Mouse (Mus musculus): ENCODE data around the gene Rtn4. TPM values are rescaled to one million over a fixed set of nuclear protein-coding genes. Genes with fewer than 3 reads are reported as not detected.

The Rtn4 gene
- total and polyA plus RNA-seq, 3 experiments, result 31.1 to 85.3 (median 82.5) TPM

DNA sequence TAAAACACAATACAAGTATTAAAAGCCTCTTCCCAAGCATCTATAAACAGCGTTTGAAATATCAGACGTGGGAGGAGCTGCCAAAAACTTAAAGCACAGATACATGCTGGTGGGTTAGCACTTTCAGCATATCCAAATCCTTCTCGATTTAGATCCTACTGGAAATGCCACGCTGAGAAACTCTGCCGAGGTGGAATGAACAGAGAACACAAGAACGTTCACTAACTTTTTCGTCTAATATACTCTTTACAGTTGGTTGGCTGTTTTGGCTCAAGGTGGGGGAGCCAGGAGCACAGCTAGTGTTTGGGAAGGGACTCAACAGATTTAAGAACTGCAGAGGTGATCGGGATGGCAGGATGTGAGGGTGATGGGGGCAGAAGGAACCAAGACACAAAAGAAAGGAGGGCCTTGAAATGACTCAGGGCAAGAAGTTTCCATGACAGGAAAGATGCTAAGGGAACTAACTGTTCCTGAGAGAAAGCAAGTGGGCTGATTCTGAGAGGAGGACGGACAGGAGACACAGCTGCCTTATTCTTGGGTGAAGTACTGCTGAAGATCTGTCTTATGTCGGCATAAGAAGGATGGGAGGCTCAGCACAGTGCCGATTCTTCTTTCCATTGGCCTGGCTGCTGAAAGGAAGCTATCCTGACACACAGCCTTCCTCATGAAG, 73.7 kb downstream of the Rtn4 start:
- no peak for DNase-seq
- Histone ChIP-seq H3K27me3 (ENCODE audit: control insufficient read depth, insufficient read depth, low read length) (no peaks in the 10 kb centered on the region), H3K4me3 (no peak overlapping the region), H3K36me3 (ENCODE audit: control insufficient read depth, insufficient read depth, low read length) (no peaks in the 10 kb centered on the region), H3K4me1 (ENCODE audit: control insufficient read depth, insufficient read depth, low read length) (no peaks in the 10 kb centered on the region), H3K27ac (no peak overlapping the region), H3K9ac (ENCODE audit: low read depth, low read length) (no peak overlapping the region), H3K79me2 (replicated peaks; ENCODE audit: control insufficient read depth, insufficient read depth, low read length) (no peaks in the 10 kb centered on the region)
- TF ChIP-seq EP300 (IDR thresholded peaks at IDR 0.05; ENCODE audit: insufficient read depth, low read depth, low read length) (no peak), CTCF (IDR thresholded peaks at IDR 0.05) (no peak), POLR2A (IDR thresholded peaks at IDR 0.05; ENCODE audit: insufficient read depth, low read depth, low read length) (no peak)
- intact Hi-C loops (cut with DNase I), result no loop called here
- 65% methylated on average over 11 of the region's 11 CpGs for whole genome bisulfite sequencing

DNA sequence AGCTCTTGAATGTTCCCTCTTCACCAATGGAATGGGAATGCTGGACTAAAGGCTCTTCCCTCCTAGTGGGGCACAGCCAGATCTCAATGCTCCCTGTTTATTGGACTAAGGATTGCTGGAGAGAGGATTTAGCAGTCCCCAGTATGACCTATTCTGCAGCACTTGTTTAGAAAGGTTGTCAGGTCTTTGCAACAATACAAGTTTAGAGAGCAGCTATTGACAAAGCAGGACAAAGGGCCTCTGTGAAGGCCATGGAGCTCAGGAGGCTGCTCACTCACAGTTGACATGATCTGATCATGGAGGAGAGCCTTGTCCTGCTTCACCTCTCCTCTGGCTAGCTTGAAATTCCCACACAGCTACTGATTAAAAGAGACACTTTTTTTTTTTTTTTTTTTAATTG, 75.8 kb downstream of the Rtn4 start:
- H3K9ac ChIP-seq (ENCODE audit: low read depth, low read length), result no peak overlapping the region
- intact Hi-C loops (cut with DNase I), result no loop called here
- no peak for TF ChIP-seq POLR2A (IDR thresholded peaks at IDR 0.05; ENCODE audit: insufficient read depth, low read depth, low read length)
- no peak for TF ChIP-seq CTCF (IDR thresholded peaks at IDR 0.05)
- no peak for TF ChIP-seq EP300 (IDR thresholded peaks at IDR 0.05; ENCODE audit: insufficient read depth, low read depth, low read length)

DNA sequence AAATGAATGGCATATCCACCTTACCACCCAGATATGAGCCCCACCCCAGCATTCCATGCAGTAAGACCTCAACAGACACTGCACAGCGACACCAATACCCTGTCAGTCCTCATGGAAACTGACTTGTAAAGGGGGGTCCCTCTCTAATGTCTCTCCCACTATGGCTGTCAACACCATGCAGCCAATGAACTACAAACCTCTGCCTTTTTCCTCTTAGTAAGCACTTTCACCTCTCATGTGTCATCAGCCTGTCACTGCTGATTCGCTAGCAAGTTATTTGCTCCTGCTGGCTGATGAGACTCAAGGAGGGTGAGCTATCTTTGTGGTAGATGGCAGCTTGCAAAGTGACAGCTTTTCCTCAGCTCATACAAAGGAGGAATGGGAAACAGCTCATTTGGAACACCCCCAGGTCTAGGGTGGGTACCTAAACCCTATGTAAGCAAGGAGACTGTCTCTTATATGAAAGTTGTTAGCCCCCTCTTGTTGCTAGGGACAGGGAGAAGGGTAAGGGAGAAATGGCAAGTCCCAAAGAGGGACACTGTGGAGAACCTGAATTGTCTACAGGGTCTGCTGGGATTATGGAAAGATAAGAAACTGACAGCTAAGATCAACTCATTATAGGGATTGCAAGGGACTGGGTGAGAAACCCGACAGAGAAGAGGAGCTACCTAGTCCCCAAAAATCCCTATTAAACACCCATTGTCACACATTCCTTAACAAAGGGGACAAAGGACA, 78.1 kb downstream of the Rtn4 start:
- Histone ChIP-seq H3K9ac (ENCODE audit: low read depth, low read length) (no peak overlapping the region), H3K4me1 (ENCODE audit: control insufficient read depth, insufficient read depth, low read length) (peaks cover 1% of the 10 kb centered on the region; the same call in 1 of the 2 replicates), H3K27ac (no peak overlapping the region), H3K4me3 (no peak overlapping the region), H3K27me3 (ENCODE audit: control insufficient read depth, insufficient read depth, low read length) (no peaks in the 10 kb centered on the region), H3K79me2 (replicated peaks; ENCODE audit: control insufficient read depth, insufficient read depth, low read length) (no peaks in the 10 kb centered on the region), H3K36me3 (ENCODE audit: control insufficient read depth, insufficient read depth, low read length) (peaks cover 3% of the 10 kb centered on the region; the same call in 1 of the 2 replicates)
- intact Hi-C loops (cut with DNase I), result no loop called here
- DNase-seq, result no peak
- WGBS, result 82% methylated on average over 3 of the region's 3 CpGs
- TF ChIP-seq EP300 (IDR thresholded peaks at IDR 0.05; ENCODE audit: insufficient read depth, low read depth, low read length) (no peak), POLR2A (IDR thresholded peaks at IDR 0.05; ENCODE audit: insufficient read depth, low read depth, low read length) (no peak), CTCF (IDR thresholded peaks at IDR 0.05) (no peak)

More for the DNA sequence above, 75.8 kb downstream of the Rtn4 start:
- Histone ChIP-seq H3K79me2 (replicated peaks; ENCODE audit: control insufficient read depth, insufficient read depth, low read length) (no peaks in the 10 kb centered on the region), H3K27me3 (ENCODE audit: control insufficient read depth, insufficient read depth, low read length) (no peaks in the 10 kb centered on the region), H3K36me3 (ENCODE audit: control insufficient read depth, insufficient read depth, low read length) (peaks cover 3% of the 10 kb centered on the region; the same call in 1 of the 2 replicates), H3K4me1 (ENCODE audit: control insufficient read depth, insufficient read depth, low read length) (peaks cover 1% of the 10 kb centered on the region; the same call in 1 of the 2 replicates), H3K27ac (no peak overlapping the region), H3K4me3 (no peak overlapping the region)
- no peak for DNase-seq

DNA sequence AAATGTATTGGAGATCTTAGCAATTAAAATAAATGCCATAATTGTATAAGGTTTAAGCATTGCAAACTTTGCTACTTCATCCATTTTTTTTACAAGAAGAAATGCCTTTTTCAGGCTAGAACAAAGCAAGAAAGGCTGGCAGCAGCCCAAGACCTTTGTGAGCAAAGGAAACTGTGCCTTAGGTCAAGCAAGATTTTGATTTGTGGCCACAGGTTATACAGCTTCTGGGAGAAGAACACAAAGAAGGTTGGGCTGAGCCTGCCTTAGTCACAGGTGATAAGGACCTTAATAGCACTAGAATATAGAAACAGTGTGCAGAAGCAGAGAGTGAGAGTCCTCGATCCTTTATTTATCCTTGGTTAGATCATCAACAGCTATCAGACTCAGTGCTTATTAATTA, 79.5 kb downstream of the Rtn4 start:
- 41% methylated on average over 1 of the region's 1 CpGs for WGBS
- no peak overlapping the region for H3K9ac ChIP-seq (ENCODE audit: low read depth, low read length)
- no peak overlapping the region for H3K4me3 ChIP-seq
- TF ChIP-seq CTCF (IDR thresholded peaks at IDR 0.05), result no peak
- no peak for TF ChIP-seq POLR2A (IDR thresholded peaks at IDR 0.05; ENCODE audit: insufficient read depth, low read depth, low read length)
- TF ChIP-seq EP300 (IDR thresholded peaks at IDR 0.05; ENCODE audit: insufficient read depth, low read depth, low read length), result no peak
- peaks cover 1% of the 10 kb centered on the region; the same call in 1 of the 2 replicates for H3K4me1 ChIP-seq (ENCODE audit: control insufficient read depth, insufficient read depth, low read length)
- H3K27ac ChIP-seq, result no peak overlapping the region
- H3K36me3 ChIP-seq (ENCODE audit: control insufficient read depth, insufficient read depth, low read length), result peaks cover 3% of the 10 kb centered on the region; the same call in 1 of the 2 replicates
- intact Hi-C loops (cut with DNase I), result no loop called here
- no peaks in the 10 kb centered on the region for H3K27me3 ChIP-seq (ENCODE audit: control insufficient read depth, insufficient read depth, low read length)
- no peak for DNase-seq
- no peaks in the 10 kb centered on the region for H3K79me2 ChIP-seq (replicated peaks; ENCODE audit: control insufficient read depth, insufficient read depth, low read length)

DNA sequence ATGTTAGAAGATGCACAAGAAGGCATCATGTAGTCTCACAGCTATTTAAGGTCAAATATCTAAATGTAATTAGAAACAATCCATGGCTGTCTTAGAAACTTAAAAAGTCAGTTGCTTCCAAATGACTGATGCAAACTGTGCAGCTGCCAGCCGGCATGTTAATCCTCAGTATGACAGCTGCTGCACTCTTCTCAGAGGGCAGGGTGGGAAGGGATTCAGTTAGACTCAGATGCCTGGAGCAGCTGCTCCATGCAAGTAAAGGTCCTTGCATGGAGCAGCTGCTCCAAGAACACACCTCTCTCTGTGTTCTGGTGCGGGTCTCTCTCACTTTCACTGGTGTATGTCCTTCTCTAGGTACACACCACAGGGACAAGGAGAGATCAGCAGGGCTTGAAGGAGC, 81.5 kb downstream of the Rtn4 start:
- Histone ChIP-seq H3K9ac (ENCODE audit: low read depth, low read length) (no peak overlapping the region), H3K79me2 (replicated peaks; ENCODE audit: control insufficient read depth, insufficient read depth, low read length) (no peaks in the 10 kb centered on the region), H3K27ac (no peak overlapping the region), H3K4me1 (ENCODE audit: control insufficient read depth, insufficient read depth, low read length) (peaks cover 1% of the 10 kb centered on the region; the same call in 1 of the 2 replicates), H3K4me3 (no peak overlapping the region), H3K27me3 (ENCODE audit: control insufficient read depth, insufficient read depth, low read length) (no peaks in the 10 kb centered on the region), H3K36me3 (ENCODE audit: control insufficient read depth, insufficient read depth, low read length) (peaks cover 3% of the 10 kb centered on the region; the same call in 1 of the 2 replicates)
- intact Hi-C loops (cut with DNase I), result no loop called here
- TF ChIP-seq CTCF (IDR thresholded peaks at IDR 0.05) (no peak), EP300 (IDR thresholded peaks at IDR 0.05; ENCODE audit: insufficient read depth, low read depth, low read length) (no peak), POLR2A (IDR thresholded peaks at IDR 0.05; ENCODE audit: insufficient read depth, low read depth, low read length) (no peak)
- 70% methylated on average over 2 of the region's 2 CpGs for WGBS
- DNase-seq, result no peak

DNA sequence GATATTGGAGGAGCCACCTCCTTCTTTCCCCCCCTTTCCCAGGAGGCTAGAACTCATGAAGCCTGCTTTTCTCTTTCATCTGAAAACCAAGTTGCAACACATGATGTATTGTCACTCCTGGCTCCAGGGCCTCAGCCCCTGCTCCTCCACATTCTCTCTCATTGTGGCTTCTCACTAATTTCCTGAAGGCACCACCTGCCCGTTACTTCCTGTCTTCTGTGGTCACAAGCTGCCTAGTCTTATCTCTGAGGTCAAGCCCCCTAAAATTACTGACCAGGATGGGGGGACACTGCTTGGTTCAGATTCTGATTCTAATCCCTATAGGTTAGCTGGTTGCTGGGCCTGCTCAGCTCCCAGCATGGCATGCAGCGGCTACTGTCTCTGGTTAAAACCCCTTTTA, 82.0 kb downstream of the Rtn4 start:
- Histone ChIP-seq H3K4me3 (no peak overlapping the region), H3K79me2 (replicated peaks; ENCODE audit: control insufficient read depth, insufficient read depth, low read length) (no peaks in the 10 kb centered on the region), H3K9ac (ENCODE audit: low read depth, low read length) (no peak overlapping the region), H3K36me3 (ENCODE audit: control insufficient read depth, insufficient read depth, low read length) (peaks cover 3% of the 10 kb centered on the region; the same call in 1 of the 2 replicates), H3K4me1 (ENCODE audit: control insufficient read depth, insufficient read depth, low read length) (peaks cover 1% of the 10 kb centered on the region; the same call in 1 of the 2 replicates), H3K27me3 (ENCODE audit: control insufficient read depth, insufficient read depth, low read length) (no peaks in the 10 kb centered on the region), H3K27ac (no peak overlapping the region)
- intact Hi-C loops (cut with DNase I), result no loop called here
- DNase-seq, result no peak
- no peak for TF ChIP-seq EP300 (IDR thresholded peaks at IDR 0.05; ENCODE audit: insufficient read depth, low read depth, low read length)
- TF ChIP-seq POLR2A (IDR thresholded peaks at IDR 0.05; ENCODE audit: insufficient read depth, low read depth, low read length), result no peak
- no peak for TF ChIP-seq CTCF (IDR thresholded peaks at IDR 0.05)
- 74% methylated on average over 2 of the region's 2 CpGs for WGBS

All from heart, adult 2 months (tissue).